Mouse (Mus musculus) left cerebral cortex, adult 8-10 months (tissue): ENCODE data around the gene Actr10. TPM values are rescaled to one million over a fixed set of nuclear protein-coding genes. Genes with fewer than 3 reads are reported as not detected.

Experiments used
- DNase-seq, 2 experiments: peaks; one replicate each; pipeline ENCODE4 v3.0.0; 2022; ENCODE audit warnings: low spot score in 2 of 2
- total RNA-seq, 4 experiments: library from RNA; stranded (reverse); gene quantifications; 2 replicates each; pipeline ENCODE4 v1.2.4; 2022

Actr10 gene
- total RNA-seq, 4 experiments from 2014 or later, result 149 to 186 (median 172) TPM

- DNase-seq, result no peak
Observed at GRCm38 (mm10) chr12:70967581-70967980, 29.9 kb downstream of the Actr10 start.

- peak; percentile 66 to 67 for DNase-seq
Observed at GRCm38 (mm10) chr12:70968141-70968790, 30.6 kb downstream of the Actr10 start.

GRCm38 (mm10) chr12:70968791-70969307 is 31.2 kb downstream of the Actr10 start:
- peak; percentile 80 to 96 for DNase-seq

GRCm38 (mm10) chr12:70969485-70970184 is 32.0 kb downstream of the Actr10 start:
- DNase-seq, result peak; percentile 48 to 54

- no peak for DNase-seq
Observed at GRCm38 (mm10) chr12:70973831-70974230, 36.2 kb downstream of the Actr10 start.

GRCm38 (mm10) chr12:70974441-70975266 is 37.0 kb downstream of the Actr10 start, which contains the start of gene Psma3:
Psma3 (plus strand) TSS chr12:70974621.
- DNase-seq, result peak; percentile 73 to 90

GRCm38 (mm10) chr12:70975406-70975805 is 37.7 kb downstream of the Actr10 start:
- DNase-seq, result no peak

- no peak for DNase-seq
Observed at GRCm38 (mm10) chr12:70975891-70976290, 38.2 kb downstream of the Actr10 start.

GRCm38 (mm10) chr12:70978345-70978744 is 40.7 kb downstream of the Actr10 start:
- DNase-seq, result no peak

- DNase-seq, result no peak
Observed at GRCm38 (mm10) chr12:70984855-70985550, 47.3 kb downstream of the Actr10 start.

- no peak for DNase-seq
Observed at GRCm38 (mm10) chr12:70997225-70997624, 59.6 kb downstream of the Actr10 start.

- no peak for DNase-seq
Observed at GRCm38 (mm10) chr12:70999423-70999903, 61.8 kb downstream of the Actr10 start.

GRCm38 (mm10) chr12:71000344-71000743 is 62.7 kb downstream of the Actr10 start:
- no peak for DNase-seq

- no peak for DNase-seq
Observed at GRCm38 (mm10) chr12:71001456-71001855, 63.8 kb downstream of the Actr10 start.

GRCm38 (mm10) chr12:71003760-71004426 is 66.2 kb downstream of the Actr10 start:
- DNase-seq, result no peak

- DNase-seq, result no peak
Observed at GRCm38 (mm10) chr12:71006141-71006540, 68.5 kb downstream of the Actr10 start.

GRCm38 (mm10) chr12:71006901-71007300 is 69.2 kb downstream of the Actr10 start:
- no peak for DNase-seq

- no peak for DNase-seq
Observed at GRCm38 (mm10) chr12:71009769-71010168, 72.1 kb downstream of the Actr10 start.
